Mouse (Mus musculus) testis, postnatal 14 days (tissue): ENCODE measurements around the gene P2ry2.
A peak's percentile ranks its signal among the peaks of the same experiment; 100 is the strongest.

Experiments used
- DNase-seq: peaks from one replicate; pipeline ENCODE4 v3.0.0; 2021; ENCODE audit warnings: low spot score

P2ry2 gene

DNA sequence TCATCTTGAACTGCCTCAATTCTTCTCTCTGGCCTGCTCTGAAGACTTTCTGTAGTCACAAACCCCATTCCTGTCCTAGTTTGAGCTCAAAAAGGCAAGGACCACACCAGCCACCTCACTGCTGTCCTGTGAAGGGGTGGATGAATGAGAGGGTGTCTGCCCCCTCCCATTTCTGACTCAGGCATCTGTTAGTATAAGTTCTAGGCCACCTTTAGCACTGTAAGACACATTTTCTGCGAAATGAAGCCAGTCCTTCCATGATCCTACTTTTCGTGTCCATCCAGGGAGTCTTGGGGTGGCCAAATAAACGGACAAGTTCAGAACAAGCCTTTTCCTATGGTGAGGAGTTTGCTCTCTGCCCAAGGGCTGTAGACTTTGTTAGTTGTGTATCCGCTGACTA, at the start of gene P2ry2:
TSS of gene P2ry2 (minus strand) at position 326 of the 400 bp plus-strand sequence.
- no peak for DNase-seq

DNA sequence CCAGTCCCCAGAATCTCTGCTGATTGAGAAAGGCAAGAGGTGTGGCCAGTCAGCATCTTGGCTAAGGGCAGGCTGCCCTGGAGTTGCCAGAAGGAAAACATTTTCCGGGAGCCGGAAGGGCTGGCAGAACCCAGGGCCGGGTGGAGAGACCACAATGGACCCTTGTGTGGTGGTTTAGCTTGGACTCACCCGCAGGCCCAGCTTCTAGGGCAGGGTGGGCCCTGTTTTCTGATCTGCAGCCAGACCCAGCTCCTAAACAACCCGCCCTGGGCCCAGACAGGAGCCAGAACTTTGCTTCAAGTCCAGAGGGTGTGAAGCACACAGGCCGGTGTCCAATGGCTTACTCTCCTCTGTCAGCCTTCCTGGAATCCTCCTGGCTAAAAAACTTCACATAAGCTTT, 49.6 kb upstream of the P2ry2 start:
- no peak for DNase-seq

DNA sequence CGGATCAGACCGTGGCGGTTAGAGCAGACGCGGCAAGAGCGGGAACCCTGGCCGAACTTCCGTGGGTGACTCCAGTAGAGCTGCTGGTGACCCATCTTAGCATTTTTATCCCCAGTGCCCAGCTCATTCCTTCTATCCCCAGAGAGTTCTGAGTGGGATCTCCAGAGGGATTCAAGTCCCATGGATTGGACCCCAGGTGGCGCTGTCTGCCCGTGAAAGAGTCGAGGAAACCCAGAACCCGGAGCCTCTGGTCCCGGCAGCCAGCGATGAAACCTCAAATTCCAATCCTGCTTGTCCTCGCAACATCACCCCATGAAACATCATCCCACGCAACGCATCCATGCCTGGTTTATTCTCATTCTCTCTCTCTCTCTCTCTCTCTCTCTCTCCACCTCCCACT, 48.7 kb upstream of the P2ry2 start:
- DNase-seq: peak; percentile 69

DNA sequence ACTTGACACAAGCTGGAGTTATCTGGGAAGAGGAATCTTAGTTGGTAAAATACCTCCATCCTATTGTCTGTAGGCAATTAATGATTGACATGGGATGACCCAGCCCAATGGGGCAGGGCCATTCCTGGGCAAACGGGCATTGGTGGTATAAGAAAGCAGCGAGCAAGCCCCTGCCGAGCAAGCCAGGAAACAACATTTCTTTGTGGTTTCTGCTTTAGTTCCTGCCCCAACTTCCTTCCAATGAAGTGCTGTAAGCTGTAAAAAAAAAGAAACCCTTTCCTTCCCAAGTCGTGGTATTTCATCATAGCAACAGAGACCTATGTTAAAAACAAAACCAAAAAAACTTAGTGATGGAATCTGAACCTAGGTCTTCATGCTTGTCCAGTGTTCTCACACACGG, 47.8 kb upstream of the P2ry2 start:
- no peak for DNase-seq

DNA sequence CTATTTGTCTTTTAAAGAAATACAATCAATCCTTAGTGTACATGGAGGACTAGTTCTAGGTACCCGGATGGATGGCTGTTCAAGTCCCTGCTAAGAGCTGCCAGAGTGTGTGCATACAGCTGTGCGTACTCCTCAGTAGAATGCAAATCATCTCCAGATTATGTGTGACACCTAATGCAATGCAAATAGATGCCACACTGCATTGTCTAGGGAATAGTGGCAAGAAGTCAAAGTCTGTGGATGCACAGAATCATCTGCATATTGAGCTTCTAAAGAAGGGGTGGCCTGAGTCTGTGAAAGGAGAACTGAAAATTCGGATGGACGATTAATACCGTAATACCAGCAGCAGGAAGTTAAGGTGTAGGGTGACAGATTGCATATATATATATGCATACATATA, 46.5 kb upstream of the P2ry2 start:
- DNase-seq: no peak

DNA sequence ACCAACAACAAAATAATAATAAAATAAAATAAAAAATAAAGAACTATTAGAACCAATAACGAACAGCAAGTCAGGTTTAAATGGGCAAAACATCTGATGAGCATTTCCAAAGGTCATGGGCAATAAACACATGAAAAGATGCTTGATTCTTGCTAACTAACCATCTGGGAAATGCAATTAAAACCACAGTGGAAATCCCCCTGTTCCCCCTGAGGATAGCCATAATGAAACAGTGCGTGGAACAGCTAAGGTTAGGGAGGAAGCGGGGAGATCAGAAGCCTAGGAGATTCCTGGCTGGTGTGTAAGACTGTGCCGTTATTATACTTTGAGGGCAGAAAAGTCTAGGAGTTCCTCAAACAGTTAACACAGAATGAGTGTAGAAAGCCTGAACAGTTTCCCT, 44.6 kb upstream of the P2ry2 start:
- no peak for DNase-seq

DNA sequence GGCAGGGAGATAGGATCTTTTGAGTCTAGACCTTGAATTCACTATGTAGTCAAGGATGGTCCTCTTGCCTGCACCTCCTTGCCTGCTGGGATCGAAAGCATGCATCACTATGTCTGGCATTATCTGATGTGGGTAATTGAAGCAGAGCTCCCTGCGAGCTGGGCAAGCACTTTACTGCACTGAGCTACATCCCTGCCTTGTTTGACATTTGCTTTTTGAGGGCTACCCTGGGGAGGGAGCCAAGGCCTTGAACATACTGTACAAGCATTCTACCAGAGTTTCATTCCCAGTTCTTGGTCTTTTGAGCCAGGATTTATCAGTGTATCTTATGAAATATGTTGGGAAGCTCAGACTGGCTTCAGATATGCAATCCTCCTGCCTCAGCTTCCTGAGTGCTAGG, 40.5 kb upstream of the P2ry2 start:
- no peak for DNase-seq

DNA sequence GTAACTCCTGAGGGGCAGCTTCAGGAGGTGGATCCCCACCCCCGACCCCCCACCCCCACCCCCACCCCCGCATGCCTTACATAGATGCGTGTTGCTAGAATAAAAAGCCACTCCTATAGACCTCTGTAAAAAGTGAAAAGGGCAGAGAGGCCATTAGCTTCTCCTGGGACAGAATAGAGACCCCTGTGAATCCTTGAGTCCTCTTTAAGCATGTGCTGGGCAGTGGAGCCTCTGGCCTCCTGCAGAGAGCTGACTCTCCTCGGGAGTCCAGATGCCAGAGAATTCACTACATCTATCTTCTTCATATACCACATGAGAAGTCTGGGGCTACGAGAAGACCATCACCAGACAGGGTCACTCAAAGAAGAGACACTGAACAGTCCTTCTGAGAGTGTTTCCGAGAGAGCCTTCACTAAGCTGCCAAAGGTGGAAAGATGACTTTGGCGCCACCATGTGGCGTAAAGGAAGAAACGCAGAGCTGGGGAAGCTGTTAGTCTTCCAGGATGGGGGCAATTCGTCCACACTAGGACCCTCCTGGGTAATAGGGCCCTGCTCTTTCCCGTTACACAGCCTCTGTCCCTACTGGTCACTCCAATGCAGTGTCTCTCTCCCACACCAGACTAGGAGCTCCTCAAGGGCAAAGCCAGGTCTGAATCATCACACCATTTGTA, 39.0 kb upstream of the P2ry2 start:
- DNase-seq: peak; percentile 52

DNA sequence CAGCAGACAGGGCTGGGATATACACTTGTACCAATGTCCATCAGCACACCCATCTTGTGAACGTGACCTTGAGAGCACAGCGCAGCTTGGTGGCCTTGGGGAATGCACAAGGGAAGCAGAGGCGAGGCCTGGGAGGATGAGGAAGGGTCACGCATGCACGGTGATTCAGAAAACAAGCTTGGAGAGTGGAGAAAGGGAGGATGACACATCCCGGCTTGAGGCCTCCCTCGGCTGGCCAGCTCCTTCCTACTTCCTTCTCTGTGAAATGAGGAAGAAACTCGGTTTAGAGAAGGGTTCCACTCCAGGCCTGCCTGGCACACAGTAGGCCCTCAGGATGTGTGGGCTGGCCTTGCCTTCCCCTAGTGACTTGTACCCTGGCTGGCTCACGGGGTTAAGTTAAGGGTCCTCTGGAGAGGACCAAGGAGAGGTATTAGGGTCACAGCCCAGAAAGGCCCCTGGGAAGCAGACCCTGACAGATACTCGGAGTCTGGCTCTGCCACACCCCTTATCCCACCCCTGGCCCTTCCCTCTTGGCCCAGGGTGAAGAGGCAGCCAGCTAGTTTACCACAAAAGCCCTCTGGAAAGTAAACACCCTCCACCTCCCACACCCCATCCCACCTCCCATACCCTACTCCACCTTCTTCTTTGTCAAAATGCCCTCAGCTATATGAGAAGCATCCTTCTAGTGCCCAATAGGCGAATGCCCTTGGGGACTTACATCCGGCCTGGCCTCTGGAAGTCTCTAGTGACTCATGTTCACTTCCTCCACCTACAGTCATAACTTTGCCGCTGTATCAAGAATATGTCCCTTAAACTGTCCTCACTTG, 38.3 kb upstream of the P2ry2 start:
- peak; percentile 46 for DNase-seq

DNA sequence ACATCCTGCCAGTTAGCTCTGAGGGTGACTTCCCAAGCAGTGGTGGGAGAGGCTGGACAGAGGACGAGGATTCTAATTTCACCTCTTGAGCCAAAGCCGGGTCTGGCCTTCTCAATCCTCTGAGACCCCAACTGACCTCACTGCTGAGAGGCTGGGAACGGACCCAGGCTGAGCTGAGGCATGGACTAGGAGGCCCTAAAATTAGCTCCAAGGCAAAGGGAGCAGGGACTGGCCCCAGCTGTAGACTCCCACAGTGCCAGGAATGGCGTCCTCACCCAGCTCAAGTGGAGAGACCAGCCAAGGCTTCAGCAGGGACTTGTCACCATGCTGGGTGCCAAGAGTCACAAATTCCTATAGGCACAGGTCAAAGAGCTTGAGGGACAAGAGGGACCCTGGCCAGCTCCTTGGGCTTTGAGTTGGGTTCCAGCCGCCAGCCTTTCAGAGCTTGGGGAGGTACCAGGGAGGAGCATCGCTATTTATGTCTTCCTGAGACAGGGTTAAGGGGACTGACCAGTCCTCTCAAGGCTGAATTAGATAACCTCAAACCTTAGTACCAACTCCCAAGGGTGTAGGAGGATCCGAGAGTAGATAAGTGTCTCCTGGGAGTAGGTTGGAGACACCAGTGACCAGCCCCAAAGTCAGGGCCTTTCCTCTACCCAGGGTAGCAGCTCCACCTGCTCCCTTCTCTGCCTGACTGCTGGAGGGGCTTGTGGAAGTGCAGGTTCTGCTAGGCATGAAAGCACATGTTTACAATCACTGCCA, 36.8 kb upstream of the P2ry2 start:
- DNase-seq: peak; percentile 53

DNA sequence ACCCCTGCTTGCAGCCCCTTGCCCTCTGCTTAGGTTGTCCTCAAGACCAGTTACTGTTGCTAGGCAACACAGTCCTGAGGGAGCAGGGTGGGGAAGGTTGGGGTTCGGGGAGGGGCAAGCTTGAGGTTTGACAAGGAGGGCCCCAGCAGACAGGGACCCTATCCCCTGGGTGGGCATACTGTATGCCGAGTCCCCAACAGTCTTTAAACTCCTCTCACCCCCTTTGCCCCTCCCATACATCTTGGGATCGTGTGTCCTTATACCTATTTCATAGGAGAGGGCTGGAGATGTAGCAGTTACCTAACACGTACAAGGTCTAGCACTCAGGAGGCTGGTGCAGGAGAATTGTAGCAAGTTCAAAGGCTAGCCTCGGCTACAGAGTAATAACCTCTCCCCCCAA, 35.6 kb upstream of the P2ry2 start:
- no peak for DNase-seq

DNA sequence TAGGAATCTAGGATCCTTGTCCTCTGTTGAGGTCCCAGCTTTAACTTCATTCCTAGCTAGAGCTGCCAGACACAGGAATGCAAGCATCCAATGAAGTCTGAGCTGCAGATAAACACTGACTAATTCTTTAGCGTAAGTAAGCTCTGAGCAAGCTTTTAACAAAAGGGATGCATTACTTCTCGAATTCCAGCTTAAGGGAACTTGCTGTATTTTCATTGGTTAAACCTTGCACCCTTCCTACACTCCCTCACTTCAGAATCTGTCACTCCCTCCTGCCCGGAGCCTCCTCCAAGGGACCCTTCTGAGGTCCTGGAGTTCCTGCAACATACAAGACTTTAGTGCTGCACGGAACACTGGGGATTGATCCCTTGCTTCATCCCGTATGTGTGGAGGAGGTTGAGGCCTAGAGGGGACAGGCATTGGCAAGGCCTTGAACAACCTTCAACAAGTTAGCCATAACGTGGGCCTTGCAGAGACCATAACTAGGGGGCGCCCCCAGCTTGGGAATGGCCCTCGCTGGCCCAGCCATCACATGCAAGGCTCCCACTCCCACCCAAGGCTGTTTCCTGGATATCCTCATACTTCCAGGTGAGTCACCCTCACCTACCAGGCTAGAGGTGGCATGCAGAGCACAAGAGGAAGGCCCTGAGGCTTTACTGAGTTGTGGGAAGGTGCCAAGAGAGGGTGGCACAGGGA, 31.3 kb upstream of the P2ry2 start:
- no peak for DNase-seq

DNA sequence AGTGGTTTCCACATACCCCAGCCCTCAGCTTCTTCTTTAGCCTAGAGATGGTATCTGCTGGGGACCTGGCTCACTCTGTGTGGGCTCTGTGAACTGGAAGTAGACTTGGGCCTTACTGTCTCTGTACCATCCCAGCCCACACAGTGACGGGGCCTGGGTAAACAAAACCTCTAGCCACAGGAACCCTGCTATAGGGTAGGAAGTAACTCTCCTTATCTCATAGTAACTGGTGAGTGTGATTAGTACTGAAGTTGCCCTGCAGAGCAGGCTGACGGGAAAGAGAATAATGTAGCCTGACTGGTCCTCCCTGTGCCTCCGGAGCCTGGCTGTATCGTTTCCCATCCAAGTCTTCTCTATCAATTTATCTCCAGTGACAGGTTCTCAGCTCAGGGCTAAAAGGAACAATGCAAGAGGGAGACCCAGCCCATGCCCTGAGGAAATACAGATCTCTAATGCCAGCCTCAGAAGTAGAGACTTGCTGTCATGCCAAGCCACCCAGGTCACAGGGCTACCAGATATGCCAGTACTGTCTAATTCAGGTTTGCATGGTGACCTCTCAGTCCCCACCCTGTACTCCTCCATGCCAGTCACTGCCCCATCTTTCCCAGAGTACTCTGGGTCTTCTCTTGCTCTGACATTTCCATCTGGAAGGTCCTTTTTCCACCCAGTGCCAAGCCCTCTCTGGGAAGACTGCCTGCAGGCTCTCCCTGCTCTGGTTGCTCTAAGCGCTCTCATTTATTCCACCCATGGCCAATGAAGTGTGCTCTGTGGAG, 29.5 kb upstream of the P2ry2 start:
- DNase-seq: no peak

DNA sequence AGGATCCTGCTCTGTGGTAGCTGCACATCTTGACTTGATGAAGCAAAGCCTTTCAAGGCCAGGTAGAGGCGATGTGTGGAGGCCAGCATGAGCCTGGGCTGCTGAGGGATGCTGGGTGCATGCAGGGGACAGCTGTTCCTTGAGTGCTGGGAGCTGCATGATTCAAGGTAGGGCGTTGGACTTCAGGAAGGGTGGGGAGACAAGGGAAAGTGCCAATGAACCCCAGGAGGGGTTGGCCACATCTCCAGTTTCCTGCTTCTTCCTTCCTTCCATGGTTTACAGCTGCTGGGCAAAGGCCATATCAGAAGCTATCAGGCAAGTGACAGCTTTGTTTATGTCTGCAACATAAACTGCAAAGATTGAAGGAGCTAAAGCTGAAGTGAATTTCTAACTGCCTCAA, 28.9 kb upstream of the P2ry2 start:
- no peak for DNase-seq

DNA sequence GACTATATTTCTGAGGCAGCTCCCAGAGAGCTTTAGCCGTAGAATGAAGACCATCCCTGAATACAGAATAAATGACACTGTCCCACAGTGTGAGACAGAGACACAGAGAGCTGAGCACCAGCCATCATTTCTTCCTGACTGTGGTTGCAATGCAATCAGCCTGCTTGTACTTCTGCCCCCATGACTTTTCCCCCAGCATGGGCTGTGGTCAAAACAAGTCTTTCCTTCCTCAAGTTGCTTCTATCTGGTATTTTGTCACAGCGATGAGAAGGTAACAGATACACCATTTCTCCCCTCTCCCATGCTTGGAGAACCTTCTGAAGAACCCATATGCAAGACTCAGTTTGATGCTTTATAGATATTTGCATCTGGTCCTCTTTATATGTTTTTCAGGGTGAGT, 20.7 kb upstream of the P2ry2 start:
- no peak for DNase-seq

DNA sequence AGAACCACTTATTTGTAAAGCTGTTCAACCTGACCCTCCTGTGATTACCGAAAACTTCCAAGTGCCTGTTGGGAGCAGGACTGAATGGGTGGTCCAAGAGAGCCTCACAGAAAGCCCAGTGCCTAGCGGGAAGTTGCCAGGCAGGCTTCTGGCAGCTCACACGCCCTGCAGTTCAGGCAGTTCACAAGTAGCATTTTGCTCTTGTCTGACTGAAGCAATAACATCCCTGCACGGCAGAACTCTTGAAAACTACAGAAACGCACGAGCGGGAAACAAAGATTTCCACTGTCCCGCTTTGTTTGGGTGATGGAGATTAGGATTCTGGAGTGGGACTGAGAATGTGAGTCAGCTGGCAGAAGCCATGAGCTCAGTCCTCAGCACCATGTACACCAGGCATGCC, 18.6 kb upstream of the P2ry2 start:
- DNase-seq: no peak

DNA sequence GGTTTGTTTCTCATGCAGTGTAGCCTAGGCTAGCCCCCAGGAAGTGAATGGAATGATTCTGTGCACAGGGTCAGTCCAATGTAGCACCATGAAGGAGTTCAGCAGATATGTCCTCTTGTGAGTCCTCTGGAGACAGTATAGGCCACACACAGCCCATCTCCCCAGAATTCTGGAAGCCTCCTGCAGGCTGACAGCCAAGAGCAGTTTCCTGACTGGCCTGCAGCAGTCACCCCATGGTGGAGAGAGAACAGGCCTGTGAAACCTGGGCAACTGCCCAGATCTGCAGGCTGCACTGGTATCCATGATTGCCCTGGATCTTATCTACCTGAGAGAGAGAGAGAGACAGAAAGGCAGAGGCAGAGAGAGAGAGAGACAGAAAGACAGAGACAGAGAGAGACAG, 18.1 kb upstream of the P2ry2 start:
- no peak for DNase-seq

DNA sequence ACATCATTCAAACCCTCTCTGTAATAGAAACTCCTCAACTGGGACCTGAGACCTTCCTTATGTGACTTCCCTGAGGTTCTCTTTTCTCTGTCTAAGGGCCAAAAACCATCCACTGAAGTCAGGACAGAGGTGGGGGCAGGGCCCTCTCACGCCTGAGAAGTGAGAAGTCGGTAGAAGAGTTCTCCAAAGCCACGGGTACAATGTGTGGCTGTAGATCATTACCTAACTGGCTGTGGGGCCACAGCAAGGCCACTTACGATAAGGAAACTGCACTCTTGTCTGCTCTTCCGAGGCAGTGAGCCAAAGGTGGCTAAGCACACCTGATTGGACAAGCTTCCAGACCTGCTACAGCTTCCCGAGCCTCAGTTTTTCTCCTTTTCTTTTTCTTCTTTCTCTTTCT, 16.8 kb upstream of the P2ry2 start:
- no peak for DNase-seq

DNA sequence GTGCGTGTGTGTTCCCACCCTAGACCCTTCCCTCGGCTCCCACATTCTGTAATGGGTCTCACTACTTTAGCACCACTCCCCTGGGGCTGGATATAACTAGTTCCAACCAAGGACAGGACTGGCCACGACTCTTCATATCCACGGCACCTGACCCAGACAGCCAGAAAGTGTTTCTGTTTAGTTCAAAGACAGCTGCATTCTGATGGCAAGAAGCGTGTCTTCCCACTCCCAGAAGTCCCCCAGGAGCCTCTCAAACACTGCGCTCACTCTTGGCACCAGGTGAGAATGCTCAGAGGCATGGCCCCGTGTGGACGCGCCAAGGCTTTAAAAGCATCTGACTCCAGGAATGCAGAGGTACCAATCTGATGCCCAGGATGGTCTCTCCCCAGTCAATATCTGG, 16.3 kb upstream of the P2ry2 start:
- no peak for DNase-seq

DNA sequence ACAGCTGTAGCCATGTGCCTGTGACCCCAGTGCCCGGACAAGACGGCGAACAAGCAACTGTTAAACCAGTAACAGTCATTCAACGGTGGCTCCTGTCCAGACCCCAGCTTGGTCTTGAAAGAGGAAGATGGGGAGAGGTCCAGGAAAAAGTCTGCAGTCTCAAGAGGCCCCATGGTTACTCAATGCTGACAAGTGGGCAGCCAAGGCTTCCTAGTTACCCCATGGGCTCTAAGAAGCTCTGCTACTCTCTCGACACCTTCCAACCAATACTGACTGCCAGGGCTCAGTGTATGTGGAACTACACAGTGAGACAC, 15.7 kb upstream of the P2ry2 start:
- DNase-seq: no peak

DNA sequence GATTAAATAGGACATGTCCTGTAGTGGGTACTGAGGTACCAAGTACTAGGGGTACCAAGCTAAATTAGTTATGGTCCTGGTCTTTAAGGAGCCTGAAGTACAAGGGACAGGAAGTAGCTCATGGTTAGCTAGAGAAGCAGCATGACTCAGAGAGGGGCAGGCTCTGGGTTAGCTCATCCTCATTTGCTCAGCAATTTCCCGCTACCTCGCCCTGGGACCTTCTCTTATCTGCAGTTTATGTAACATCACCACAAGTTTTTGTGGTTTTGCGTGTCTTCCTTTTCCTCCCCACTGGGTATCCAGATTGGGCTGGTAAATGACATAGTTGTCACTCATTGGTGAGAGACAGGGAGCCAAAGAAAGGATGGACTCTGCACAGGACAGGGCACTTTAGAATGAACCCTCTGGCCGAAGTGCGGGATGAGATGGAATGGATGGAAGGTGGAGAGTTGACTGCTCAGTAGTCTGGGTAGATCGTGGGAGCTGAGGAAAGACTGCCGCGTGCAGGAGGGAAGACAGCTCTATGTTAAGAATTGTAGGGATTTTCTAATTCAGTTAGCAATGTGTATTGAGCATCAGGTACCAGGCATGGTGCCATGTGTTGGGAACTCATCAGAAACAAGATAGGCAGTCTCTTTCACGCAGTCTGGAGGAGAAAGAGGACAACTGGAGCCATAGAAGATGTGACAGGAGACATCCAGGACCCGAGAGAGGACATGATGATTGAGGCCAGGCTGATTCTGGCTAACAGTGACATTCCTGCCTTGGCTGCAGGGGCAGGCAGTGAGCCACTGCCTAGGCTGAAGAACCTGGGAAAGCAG, 15.2 kb upstream of the P2ry2 start:
- no peak for DNase-seq
